Mouse (Mus musculus): ENCODE data around the gene Afg3l1. TPM values are rescaled to one million over a fixed set of nuclear protein-coding genes. Genes with fewer than 3 reads are reported as not detected.
"Not testable (repeated sequence)": the region's sequence is repeated elsewhere in the genome, so short reads cannot be mapped to it uniquely, and the experiment has no call there.

Gene Afg3l1
- 43.4 and 51.2 TPM in 2 replicates for polyA plus RNA-seq (2015; fragmentation: Nextera tagmentation; extraction: Ambion mirVana)

- Histone ChIP-seq H3K36me3 (peaks cover 14% of the 10 kb centered on the region; the same call in 1 of the 2 replicates), H3K9me3 (no peaks in the 10 kb centered on the region), H3K4me3 (replicated peaks) (peak within 1 kb of the TSS; percentile 94), H3K27ac (peak within 1 kb of the TSS; percentile 97), H3K4me1 (replicated peaks) (peaks cover 14% of the 10 kb centered on the region), H3K9ac (peak within 1 kb of the TSS; percentile 83), H3K4me2 (replicated peaks) (peak within 1 kb of the TSS; percentile 58), H3K27me3 (replicated peaks) (no peaks in the 10 kb centered on the region)
- under 1% methylated on average over 58 of the region's 58 CpGs for WGBS
- ATAC-seq = peak; percentile 96
These were observed at the start of gene Afg3l1 for GRCm38 (mm10) chr8:123477737-123478258. TSS of gene Afg3l1 (plus strand) at chr8:123477903.

GRCm38 (mm10) chr8:123428343-123428893, 49.3 kb upstream of the Afg3l1 start:
- Histone ChIP-seq H3K4me3 (replicated peaks) (no peak overlapping the region), H3K27me3 (replicated peaks) (no peaks in the 10 kb centered on the region), H3K9me3 (peaks cover 18% of the 10 kb centered on the region; the same call in 1 of the 2 replicates), H3K27ac (no peak overlapping the region), H3K36me3 (no peaks in the 10 kb centered on the region), H3K4me1 (replicated peaks) (no peaks in the 10 kb centered on the region), H3K9ac (no peak overlapping the region), H3K4me2 (replicated peaks) (no peak overlapping the region)
- ATAC-seq = no peak
- WGBS = 97% methylated on average over 29 of the region's 29 CpGs

- no peak overlapping the region for H3K4me2 ChIP-seq (replicated peaks)
- H3K36me3 ChIP-seq = no peaks in the 10 kb centered on the region
- H3K27ac ChIP-seq = no peak overlapping the region
- no peaks in the 10 kb centered on the region for H3K27me3 ChIP-seq (replicated peaks)
- no peaks in the 10 kb centered on the region for H3K4me1 ChIP-seq (replicated peaks)
- peaks cover 18% of the 10 kb centered on the region; the same call in 1 of the 2 replicates for H3K9me3 ChIP-seq
- WGBS = 94% methylated on average over 23 of the region's 23 CpGs
- H3K4me3 ChIP-seq (replicated peaks) = no peak overlapping the region
- no peak for ATAC-seq
- H3K9ac ChIP-seq = no peak overlapping the region
These were observed 48.6 kb upstream of the Afg3l1 start for GRCm38 (mm10) chr8:123428939-123429721.

- whole genome bisulfite sequencing = 98% methylated on average over 15 of the region's 15 CpGs
- H3K27ac ChIP-seq; H3K27me3 ChIP-seq (replicated peaks); H3K4me2 ChIP-seq (replicated peaks); H3K4me1 ChIP-seq (replicated peaks); H3K36me3 ChIP-seq; ATAC-seq; H3K4me3 ChIP-seq (replicated peaks); H3K9ac ChIP-seq: not testable (repeated sequence)
- peaks cover 18% of the 10 kb centered on the region; the same call in 1 of the 2 replicates for H3K9me3 ChIP-seq
These were observed 48.0 kb upstream of the Afg3l1 start for GRCm38 (mm10) chr8:123429722-123430013.

GRCm38 (mm10) chr8:123430936-123431335, 46.8 kb upstream of the Afg3l1 start:
- H3K4me2 ChIP-seq (replicated peaks); H3K4me3 ChIP-seq (replicated peaks); H3K27me3 ChIP-seq (replicated peaks); H3K36me3 ChIP-seq; H3K9ac ChIP-seq; ATAC-seq; H3K4me1 ChIP-seq (replicated peaks); H3K27ac ChIP-seq: not testable (repeated sequence)
- WGBS = 94% methylated on average over 8 of the region's 8 CpGs
- peaks cover 18% of the 10 kb centered on the region; the same call in 1 of the 2 replicates for H3K9me3 ChIP-seq

GRCm38 (mm10) chr8:123431616-123432365, 45.9 kb upstream of the Afg3l1 start:
- no peak overlapping the region for H3K9ac ChIP-seq
- no peaks in the 10 kb centered on the region for H3K27me3 ChIP-seq (replicated peaks)
- H3K36me3 ChIP-seq = no peaks in the 10 kb centered on the region
- peaks cover 17% of the 10 kb centered on the region; the same call in 1 of the 2 replicates for H3K9me3 ChIP-seq
- WGBS = 96% methylated on average over 25 of the region's 25 CpGs
- no peak overlapping the region for H3K4me3 ChIP-seq (replicated peaks)
- no peak overlapping the region for H3K4me2 ChIP-seq (replicated peaks)
- ATAC-seq = no peak
- no peaks in the 10 kb centered on the region for H3K4me1 ChIP-seq (replicated peaks)
- no peak overlapping the region for H3K27ac ChIP-seq

GRCm38 (mm10) chr8:123432381-123432780, 45.3 kb upstream of the Afg3l1 start:
- peaks cover 11% of the 10 kb centered on the region; the same call in 1 of the 2 replicates for H3K9me3 ChIP-seq
- H3K27me3 ChIP-seq (replicated peaks) = no peaks in the 10 kb centered on the region
- H3K9ac ChIP-seq = no peak overlapping the region
- H3K4me2 ChIP-seq (replicated peaks) = no peak overlapping the region
- 94% methylated on average over 16 of the region's 16 CpGs for WGBS
- H3K4me1 ChIP-seq (replicated peaks) = no peaks in the 10 kb centered on the region
- no peak overlapping the region for H3K4me3 ChIP-seq (replicated peaks)
- ATAC-seq = no peak
- H3K36me3 ChIP-seq = no peaks in the 10 kb centered on the region
- H3K27ac ChIP-seq = no peak overlapping the region

- H3K27ac ChIP-seq; H3K27me3 ChIP-seq (replicated peaks); H3K4me2 ChIP-seq (replicated peaks); H3K36me3 ChIP-seq; H3K4me1 ChIP-seq (replicated peaks); ATAC-seq; H3K4me3 ChIP-seq (replicated peaks); H3K9me3 ChIP-seq; H3K9ac ChIP-seq: not testable (repeated sequence)
- 97% methylated on average over 47 of the region's 47 CpGs for WGBS
These were observed 44.3 kb upstream of the Afg3l1 start for GRCm38 (mm10) chr8:123433241-123433974.

- Histone ChIP-seq H3K4me3 (replicated peaks) (no peak overlapping the region), H3K4me1 (replicated peaks) (peaks cover 7% of the 10 kb centered on the region; the same call in 1 of the 2 replicates), H3K27me3 (replicated peaks) (no peaks in the 10 kb centered on the region), H3K4me2 (replicated peaks) (no peak overlapping the region), H3K9ac (no peak overlapping the region), H3K27ac (no peak overlapping the region), H3K9me3 (no peaks in the 10 kb centered on the region), H3K36me3 (no peaks in the 10 kb centered on the region)
- WGBS = 97% methylated on average over 2 of the region's 2 CpGs
- ATAC-seq = no peak
These were observed 35.9 kb upstream of the Afg3l1 start for GRCm38 (mm10) chr8:123441788-123442187.

- Histone ChIP-seq H3K27me3 (replicated peaks) (no peaks in the 10 kb centered on the region), H3K4me1 (replicated peaks) (peaks cover 7% of the 10 kb centered on the region; the same call in 1 of the 2 replicates), H3K4me3 (replicated peaks) (peak overlapping the region; percentile 75), H3K27ac (no peak overlapping the region), H3K4me2 (replicated peaks) (peak overlapping the region; percentile 83), H3K36me3 (no peaks in the 10 kb centered on the region), H3K9ac (no peak overlapping the region), H3K9me3 (no peaks in the 10 kb centered on the region)
- ATAC-seq = no peak; the same call in 1 of the 2 replicates
- whole genome bisulfite sequencing = 82% methylated on average over 5 of the region's 5 CpGs
These were observed 35.4 kb upstream of the Afg3l1 start for GRCm38 (mm10) chr8:123442351-123442750.

- WGBS = under 1% methylated on average over 41 of the region's 41 CpGs
- H3K27ac ChIP-seq = peak overlapping the region; percentile 81
- H3K9ac ChIP-seq = peak overlapping the region; percentile 92
- no peaks in the 10 kb centered on the region for H3K9me3 ChIP-seq
- H3K27me3 ChIP-seq (replicated peaks) = no peaks in the 10 kb centered on the region
- peak; percentile 98 for ATAC-seq
- H3K4me3 ChIP-seq (replicated peaks) = peak overlapping the region; percentile 75
- no peaks in the 10 kb centered on the region for H3K36me3 ChIP-seq
- H3K4me1 ChIP-seq (replicated peaks) = peaks cover 7% of the 10 kb centered on the region; the same call in 1 of the 2 replicates
- peak overlapping the region; percentile 83 for H3K4me2 ChIP-seq (replicated peaks)
These were observed 34.7 kb upstream of the Afg3l1 start for GRCm38 (mm10) chr8:123442871-123443575.

All from intestine, embryonic 15.5 days (tissue).